Mouse (Mus musculus): ENCODE results near the gene Ptger1. TPM values are rescaled to one million over a fixed set of nuclear protein-coding genes. Genes with fewer than 3 reads are reported as not detected.
A peak's percentile ranks its signal among the peaks of the same experiment; 100 is the strongest.

Ptger1 gene
- total and polyA plus RNA-seq, 2 experiments from 2014 or later = 0.36 to 0.55 TPM

GRCm38 (mm10) chr8:83652744-83653661, 13.5 kb upstream of the Ptger1 start:
- Histone ChIP-seq H3K9ac (replicated peaks; ENCODE audit: low read length, poor library complexity, severe bottlenecking) (peak overlapping the region; percentile 83), H3K4me2 (ENCODE audit: low read depth, low read length, poor library complexity, severe bottlenecking) (peak overlapping the region; percentile 93), H3K27me3 (ENCODE audit: insufficient read depth, low read length) (no peaks in the 10 kb centered on the region), H3K27ac (ENCODE audit: low read depth, low read length) (peak overlapping the region; percentile 47; the same call in 1 of the 2 replicates), H3K36me3 (ENCODE audit: insufficient read depth, low read length) (no peaks in the 10 kb centered on the region), H3K4me1 (ENCODE audit: insufficient read depth, low read length) (peaks cover 9% of the 10 kb centered on the region; the same call in 1 of the 2 replicates), H3K9me3 (ENCODE audit: low read length) (no peaks in the 10 kb centered on the region), H3K4me3 (ENCODE audit: low read depth, low read length) (peak overlapping the region; percentile 91)
- ATAC-seq (ENCODE audit: low FRiP score) (peak; percentile 6), DNase-seq (ENCODE audit: low spot score) (no peak)
- 3% methylated on average over 38 of the region's 46 CpGs for WGBS
- no peak for TF ChIP-seq CTCF (IDR thresholded peaks at IDR 0.05)

- WGBS = 55% methylated on average over 10 of the region's 10 CpGs
- no peaks in the 10 kb centered on the region for H3K9me3 ChIP-seq (ENCODE audit: low read length)
- no peak overlapping the region for H3K27ac ChIP-seq (ENCODE audit: low read depth, low read length)
- no peaks in the 10 kb centered on the region for H3K36me3 ChIP-seq (ENCODE audit: insufficient read depth, low read length)
- no peak for TF ChIP-seq CTCF (IDR thresholded peaks at IDR 0.05)
- H3K4me1 ChIP-seq (ENCODE audit: insufficient read depth, low read length) = peaks cover 9% of the 10 kb centered on the region; the same call in 1 of the 2 replicates
- H3K9ac ChIP-seq (replicated peaks; ENCODE audit: low read length, poor library complexity, severe bottlenecking) = peak overlapping the region; percentile 83
- ATAC-seq (ENCODE audit: low FRiP score) (no peak), DNase-seq (ENCODE audit: low spot score) (no peak)
- peak overlapping the region; percentile 91 for H3K4me3 ChIP-seq (ENCODE audit: low read depth, low read length)
- no peaks in the 10 kb centered on the region for H3K27me3 ChIP-seq (ENCODE audit: insufficient read depth, low read length)
- peak overlapping the region; percentile 93 for H3K4me2 ChIP-seq (ENCODE audit: low read depth, low read length, poor library complexity, severe bottlenecking)
Observed at GRCm38 (mm10) chr8:83653662-83654017, 12.8 kb upstream of the Ptger1 start.

- no peak overlapping the region for H3K27ac ChIP-seq (ENCODE audit: low read depth, low read length)
- no peak for DNase-seq (ENCODE audit: low spot score)
- no peaks in the 10 kb centered on the region for H3K9me3 ChIP-seq (ENCODE audit: low read length)
- no peaks in the 10 kb centered on the region for H3K27me3 ChIP-seq (ENCODE audit: insufficient read depth, low read length)
- ATAC-seq (ENCODE audit: low FRiP score) = no peak
- no peaks in the 10 kb centered on the region for H3K36me3 ChIP-seq (ENCODE audit: insufficient read depth, low read length)
- no peak overlapping the region for H3K9ac ChIP-seq (replicated peaks; ENCODE audit: low read length, poor library complexity, severe bottlenecking)
- TF ChIP-seq CTCF (IDR thresholded peaks at IDR 0.05) = no peak
- H3K4me1 ChIP-seq (ENCODE audit: insufficient read depth, low read length) = peaks cover 9% of the 10 kb centered on the region; the same call in 1 of the 2 replicates
- 94% methylated on average over 6 of the region's 6 CpGs for WGBS
- no peak overlapping the region for H3K4me3 ChIP-seq (ENCODE audit: low read depth, low read length)
- H3K4me2 ChIP-seq (ENCODE audit: low read depth, low read length, poor library complexity, severe bottlenecking) = no peak overlapping the region
Observed at GRCm38 (mm10) chr8:83654725-83655124, 11.8 kb upstream of the Ptger1 start.

- Histone ChIP-seq H3K4me3 (ENCODE audit: low read depth, low read length) (no peak overlapping the region), H3K4me2 (ENCODE audit: low read depth, low read length, poor library complexity, severe bottlenecking) (no peak overlapping the region), H3K4me1 (ENCODE audit: insufficient read depth, low read length) (peaks cover 9% of the 10 kb centered on the region; the same call in 1 of the 2 replicates), H3K9ac (replicated peaks; ENCODE audit: low read length, poor library complexity, severe bottlenecking) (no peak overlapping the region), H3K27me3 (ENCODE audit: insufficient read depth, low read length) (no peaks in the 10 kb centered on the region), H3K27ac (ENCODE audit: low read depth, low read length) (no peak overlapping the region), H3K36me3 (ENCODE audit: insufficient read depth, low read length) (no peaks in the 10 kb centered on the region), H3K9me3 (ENCODE audit: low read length) (no peaks in the 10 kb centered on the region)
- DNase-seq (ENCODE audit: low spot score) (no peak), ATAC-seq (ENCODE audit: low FRiP score) (no peak)
- WGBS = 91% methylated on average over 9 of the region's 9 CpGs
- TF ChIP-seq CTCF (IDR thresholded peaks at IDR 0.05) = no peak
Observed at GRCm38 (mm10) chr8:83656043-83656442, 10.4 kb upstream of the Ptger1 start.

GRCm38 (mm10) chr8:83656484-83657246, 9.8 kb upstream of the Ptger1 start:
- ATAC-seq (ENCODE audit: low FRiP score) (no peak), DNase-seq (ENCODE audit: low spot score) (no peak)
- Histone ChIP-seq H3K27me3 (ENCODE audit: insufficient read depth, low read length) (no peaks in the 10 kb centered on the region), H3K4me3 (ENCODE audit: low read depth, low read length) (no peak overlapping the region), H3K27ac (ENCODE audit: low read depth, low read length) (no peak overlapping the region), H3K4me2 (ENCODE audit: low read depth, low read length, poor library complexity, severe bottlenecking) (no peak overlapping the region), H3K9ac (replicated peaks; ENCODE audit: low read length, poor library complexity, severe bottlenecking) (no peak overlapping the region), H3K9me3 (ENCODE audit: low read length) (no peaks in the 10 kb centered on the region), H3K36me3 (ENCODE audit: insufficient read depth, low read length) (no peaks in the 10 kb centered on the region), H3K4me1 (ENCODE audit: insufficient read depth, low read length) (peaks cover 9% of the 10 kb centered on the region; the same call in 1 of the 2 replicates)
- WGBS = 82% methylated on average over 13 of the region's 13 CpGs
- TF ChIP-seq CTCF (IDR thresholded peaks at IDR 0.05) = peak; percentile 39
